Mouse (Mus musculus): Measurements from ENCODE around the gene Idi2.
"Not testable (repeated sequence)": the region's sequence is repeated elsewhere in the genome, so short reads cannot be mapped to it uniquely, and the experiment has no call there.

Idi2 gene

DNA sequence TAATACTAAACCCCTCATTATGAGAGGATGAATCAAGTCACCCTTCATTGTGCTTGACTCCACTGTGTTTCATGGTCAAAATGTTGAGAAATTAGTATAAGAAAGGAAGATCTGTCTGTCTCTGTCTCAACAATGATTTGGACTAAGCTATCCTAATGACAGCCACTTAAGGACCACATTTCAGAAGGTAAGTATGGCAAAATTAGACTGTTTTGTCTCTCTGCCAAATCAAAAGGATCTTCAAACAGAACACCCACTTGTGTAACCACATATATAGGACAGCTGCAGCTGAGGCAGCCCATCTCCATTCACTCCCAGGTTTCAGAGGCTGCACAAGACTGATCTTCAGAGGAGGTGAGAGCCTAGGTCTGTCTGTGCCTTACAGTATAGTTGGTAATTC is at the start of gene Idi2:
TSS of gene Idi2 (plus strand) at position 301 of the 400 bp plus-strand sequence.
- DNase-seq: not testable (repeated sequence)

DNA sequence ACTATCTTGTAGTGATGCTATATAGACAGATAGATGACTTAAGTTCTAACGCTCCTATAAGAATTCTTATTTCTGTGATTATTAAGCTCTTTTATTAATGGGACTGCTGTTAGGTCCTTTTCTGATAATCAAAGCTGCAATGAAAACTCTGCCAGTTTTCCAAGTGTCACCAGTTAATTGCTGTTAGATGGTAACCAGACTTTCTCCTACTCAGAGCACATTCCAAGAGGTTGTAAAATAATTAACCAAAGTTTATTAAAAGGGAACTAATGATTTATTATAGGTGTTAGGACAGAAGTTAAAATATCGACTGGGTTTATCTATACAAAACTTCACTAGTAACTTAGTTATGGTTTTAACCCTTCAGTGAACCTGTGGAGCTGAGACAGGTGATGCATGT is 46.7 kb upstream of the Idi2 start:
- not testable (repeated sequence) for DNase-seq

- DNase-seq: not testable (repeated sequence)
These were observed 38.8 kb upstream of the Idi2 start for GRCm38 (mm10) chr13:8913890-8914289.

- no peak for DNase-seq
These were observed 19.2 kb upstream of the Idi2 start for GRCm38 (mm10) chr13:8933499-8933898.

GRCm38 (mm10) chr13:8937611-8938140 is 15.0 kb upstream of the Idi2 start:
- DNase-seq: not testable (repeated sequence)

GRCm38 (mm10) chr13:8941110-8941509 is 11.6 kb upstream of the Idi2 start:
- not testable (repeated sequence) for DNase-seq

- DNase-seq: not testable (repeated sequence)
These were observed 11.0 kb upstream of the Idi2 start for GRCm38 (mm10) chr13:8941701-8942100.

GRCm38 (mm10) chr13:8943828-8944227 is 8.8 kb upstream of the Idi2 start:
- not testable (repeated sequence) for DNase-seq

DNA sequence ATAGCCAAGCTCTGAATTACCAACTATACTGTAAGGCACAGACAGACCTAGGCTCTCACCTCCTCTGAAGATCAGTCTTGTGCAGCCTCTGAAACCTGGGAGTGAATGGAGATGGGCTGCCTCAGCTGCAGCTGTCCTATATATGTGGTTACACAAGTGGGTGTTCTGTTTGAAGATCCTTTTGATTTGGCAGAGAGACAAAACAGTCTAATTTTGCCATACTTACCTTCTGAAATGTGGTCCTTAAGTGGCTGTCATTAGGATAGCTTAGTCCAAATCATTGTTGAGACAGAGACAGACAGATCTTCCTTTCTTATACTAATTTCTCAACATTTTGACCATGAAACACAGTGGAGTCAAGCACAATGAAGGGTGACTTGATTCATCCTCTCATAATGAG is 4.5 kb upstream of the Idi2 start, which contains the start of gene Gm9745:
TSS of gene Gm9745 (minus strand) at position 101 of the 400 bp plus-strand sequence.
- not testable (repeated sequence) for DNase-seq

DNA sequence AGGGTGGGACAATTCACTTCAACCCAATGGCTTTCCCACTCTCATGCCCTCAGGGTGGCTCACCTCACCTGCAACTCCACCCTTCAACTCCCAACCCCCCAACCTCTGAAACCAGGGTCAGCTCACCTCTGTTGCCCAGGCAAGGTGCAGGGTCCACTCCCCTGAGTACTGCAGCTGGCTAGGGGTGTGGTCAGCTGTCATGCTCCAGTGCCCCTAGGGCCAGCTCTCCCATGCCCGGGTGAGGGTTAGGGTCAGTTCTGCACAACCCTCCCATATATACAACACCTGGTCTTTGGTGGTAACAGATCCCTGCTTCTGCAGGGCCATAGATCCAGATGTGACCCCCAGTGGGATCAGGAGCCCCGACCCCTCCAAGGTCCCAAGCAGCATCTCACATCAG is 2.5 kb downstream of the Idi2 start:
- not testable (repeated sequence) for DNase-seq

DNA sequence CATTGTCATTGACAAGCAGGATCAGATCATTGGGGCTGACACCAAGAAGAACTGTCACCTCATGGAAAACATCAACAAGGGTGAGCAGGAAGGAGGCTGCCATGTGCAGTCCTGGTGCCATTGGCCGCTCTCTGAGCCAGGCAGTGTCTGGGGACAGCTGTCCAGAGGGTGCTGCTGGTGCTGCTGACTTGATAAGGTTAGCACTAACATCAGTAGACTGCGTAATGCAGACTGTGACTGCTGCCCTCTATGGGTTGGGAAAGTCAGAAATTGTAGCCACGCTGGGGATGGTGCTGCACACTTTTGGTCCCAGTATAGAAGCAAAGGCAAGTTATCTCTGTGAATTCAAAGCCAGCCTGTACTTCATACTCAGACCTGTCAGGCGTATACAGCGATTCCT is 4.2 kb downstream of the Idi2 start:
- not testable (repeated sequence) for DNase-seq

- not testable (repeated sequence) for DNase-seq
These were observed 6.4 kb downstream of the Idi2 start for GRCm38 (mm10) chr13:8959058-8959457.

- DNase-seq: not testable (repeated sequence)
These were observed 6.9 kb downstream of the Idi2 start for GRCm38 (mm10) chr13:8959554-8959953.

- DNase-seq: not testable (repeated sequence)
These were observed 8.6 kb downstream of the Idi2 start for GRCm38 (mm10) chr13:8961128-8961888.

- DNase-seq: not testable (repeated sequence)
These were observed 9.6 kb downstream of the Idi2 start for GRCm38 (mm10) chr13:8962266-8962665.

GRCm38 (mm10) chr13:8965224-8965623 is 12.6 kb downstream of the Idi2 start:
- no peak for DNase-seq

DNA sequence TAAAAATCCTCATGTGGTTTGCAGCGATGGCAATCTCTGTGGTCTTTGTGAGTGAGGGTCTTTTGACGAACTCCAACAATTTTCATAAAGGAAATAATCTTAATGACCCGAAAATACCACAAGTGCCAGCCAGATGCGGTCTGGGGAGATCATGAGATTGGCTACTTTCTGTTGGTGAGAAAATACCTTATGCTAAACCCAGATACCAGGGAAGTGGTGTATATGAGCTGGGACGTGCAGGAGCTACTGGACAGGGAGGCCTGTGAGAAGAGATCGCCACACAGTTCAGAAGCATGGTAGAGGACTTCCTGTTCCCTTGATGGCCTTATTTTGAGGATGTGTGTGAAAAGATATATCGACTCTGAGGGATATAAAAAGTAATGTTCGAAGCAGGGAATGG is 15.1 kb downstream of the Idi2 start:
- no peak for DNase-seq

- DNase-seq: no peak
These were observed 19.7 kb downstream of the Idi2 start for GRCm38 (mm10) chr13:8972369-8972768.

- DNase-seq: no peak
These were observed 20.3 kb downstream of the Idi2 start for GRCm38 (mm10) chr13:8972972-8973371.

DNA sequence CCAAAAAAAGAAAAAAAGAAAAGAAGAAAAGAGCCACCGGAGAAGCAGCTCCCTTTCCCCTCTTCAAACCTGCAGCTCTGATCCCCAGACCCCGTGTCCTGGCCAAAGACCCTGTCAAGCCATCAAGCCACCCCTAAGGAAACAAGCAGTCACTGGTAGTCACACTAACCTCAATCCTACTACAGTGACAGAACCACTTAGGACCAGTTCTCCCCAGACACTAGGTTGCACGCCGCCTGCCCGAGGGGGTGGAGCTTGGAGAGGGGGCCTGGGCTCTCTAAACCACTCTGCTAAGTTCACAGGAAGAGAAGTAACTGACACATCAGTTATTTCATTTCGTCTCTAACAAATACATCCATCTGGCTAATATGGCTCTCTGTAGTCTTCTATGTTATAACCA is 39.6 kb downstream of the Idi2 start:
- no peak for DNase-seq

DNA sequence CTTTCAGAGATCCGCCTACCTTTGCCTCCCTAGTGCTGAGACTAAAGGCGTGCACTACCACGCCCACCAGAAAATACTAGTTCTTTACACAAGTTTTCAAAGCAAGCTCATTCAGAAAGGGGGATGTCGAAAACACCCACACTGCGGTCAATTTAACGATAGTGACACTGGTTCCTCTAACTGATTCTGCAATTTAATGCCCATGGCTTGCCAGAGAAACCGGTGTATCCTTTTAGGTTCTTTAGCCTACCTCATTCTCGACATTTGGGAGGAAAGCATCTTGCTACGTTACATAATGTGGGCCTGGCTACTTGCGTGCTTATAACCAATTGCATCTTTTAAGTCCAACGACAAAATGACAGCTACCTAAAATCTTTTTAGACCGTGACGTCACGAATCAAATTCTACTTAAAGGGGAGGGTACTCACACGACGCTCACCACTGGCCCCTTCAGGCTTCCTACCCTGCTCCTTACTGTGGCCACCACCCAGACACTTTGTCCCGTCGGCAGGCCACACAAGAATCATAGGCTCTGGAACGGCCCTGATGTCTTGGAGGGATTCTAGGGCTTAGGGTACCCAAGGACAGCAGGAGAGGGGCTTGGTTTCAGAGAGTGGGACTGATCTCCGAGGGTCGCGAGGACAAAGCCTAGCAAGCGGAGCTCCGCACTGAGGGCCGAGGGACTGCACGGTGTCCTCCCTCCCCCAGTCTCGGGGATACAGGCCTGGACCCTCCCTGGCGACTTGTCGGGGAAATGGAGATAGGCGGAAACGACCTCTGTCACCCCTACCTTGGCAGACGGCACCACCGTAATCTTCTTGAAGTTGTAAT is 42.7 kb downstream of the Idi2 start:
- DNase-seq: no peak

DNA sequence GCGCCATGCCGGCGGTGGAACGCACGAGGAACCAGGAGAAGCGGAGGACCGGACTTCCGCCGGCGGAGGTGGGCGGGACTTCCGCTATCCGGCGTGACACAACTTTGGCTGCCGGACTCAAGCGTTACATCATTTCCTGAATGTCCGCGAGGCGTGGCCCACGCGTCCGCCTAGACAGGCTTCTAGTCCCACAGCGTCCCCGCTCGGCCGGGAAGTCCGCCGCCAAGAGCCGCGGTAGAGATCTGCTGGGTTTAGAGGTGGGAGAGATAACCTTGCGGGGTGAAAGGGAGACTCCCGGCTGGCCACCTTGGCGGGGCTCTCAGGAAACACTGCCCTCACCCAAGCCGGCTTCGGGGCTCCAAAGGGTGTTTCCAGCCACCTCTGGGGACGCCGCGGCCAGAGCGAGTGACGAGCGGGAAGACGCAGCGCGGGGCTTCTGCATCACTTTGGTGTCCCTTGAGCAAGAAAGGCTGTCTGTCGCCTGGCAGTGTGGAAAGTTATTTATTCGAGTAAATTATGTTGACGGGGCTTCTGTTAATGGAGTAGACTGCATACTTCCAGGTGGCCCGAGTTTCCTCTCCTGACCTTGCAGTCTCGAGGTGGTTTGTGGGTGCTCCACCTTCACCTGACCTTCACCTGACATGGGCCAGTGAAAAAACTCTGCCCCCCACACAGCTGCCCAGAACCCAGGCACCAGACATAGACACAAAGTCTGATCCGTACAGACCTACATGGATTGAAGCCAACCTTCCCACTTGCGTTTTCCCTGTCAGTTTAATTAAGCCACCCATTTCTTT is 43.5 kb downstream of the Idi2 start, which contains the start of gene Gtpbp4:
TSS of gene Gtpbp4 (minus strand) at position 94 of the 797 bp plus-strand sequence.
- DNase-seq: peak; percentile 97

DNA sequence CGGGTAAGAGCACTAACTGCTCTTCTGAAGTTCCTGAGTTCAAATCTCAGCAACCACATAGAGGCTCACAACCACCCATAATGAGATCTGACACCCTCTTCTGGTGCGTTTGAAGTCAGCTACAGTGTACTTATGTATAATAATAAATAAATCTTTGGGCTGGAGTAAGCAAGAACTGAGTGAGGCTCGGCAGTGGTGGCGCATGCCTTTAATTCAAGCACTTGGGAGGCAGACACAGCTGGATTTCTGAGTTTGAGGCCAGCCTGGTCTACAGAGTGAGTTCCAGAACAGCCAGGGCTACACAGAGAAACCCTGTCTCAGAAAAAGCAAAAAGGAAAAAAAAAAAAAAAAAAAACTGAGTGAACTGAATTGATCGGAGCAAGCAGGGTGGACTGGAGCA is 44.6 kb downstream of the Idi2 start:
- not testable (repeated sequence) for DNase-seq
